Mouse (Mus musculus) kidney, adult 2 months (tissue): ENCODE data around the gene Mrpl51. TPM values are rescaled to one million over a fixed set of nuclear protein-coding genes. Genes with fewer than 3 reads are reported as not detected.

Experiments used
- DNase-seq: peaks from one replicate; pipeline ENCODE4 v3.0.0; 2021
- H3K27ac ChIP-seq: fragments of 200-500 bp; 2 replicates; pipeline ENCODE4 v1.5.1; 2012; ENCODE audit warnings: low read depth, low read length, control low read depth, inconsistent platforms; ENCODE audit not compliant: insufficient read depth
- H3K27me3 ChIP-seq: fragments of 200-500 bp; replicated peaks from 2 replicates; pipeline ENCODE4 v1.6.1; 2012; ENCODE audit warnings: mild to moderate bottlenecking, moderate library complexity, low read length, inconsistent platforms; ENCODE audit not compliant: control insufficient read depth, insufficient read depth
- H3K36me3 ChIP-seq: fragments of 200-500 bp; 2 replicates; pipeline ENCODE4 v1.6.1; 2012; ENCODE audit warnings: mild to moderate bottlenecking, moderate library complexity, low read length, inconsistent platforms; ENCODE audit not compliant: control insufficient read depth, insufficient read depth
- H3K4me1 ChIP-seq: fragments of 200-500 bp; 2 replicates; pipeline ENCODE4 v1.6.1; 2011; ENCODE audit warnings: low read length; ENCODE audit not compliant: control insufficient read depth, insufficient read depth
- H3K4me3 ChIP-seq: fragments of 200-500 bp; 2 replicates; pipeline ENCODE4 v1.5.1; 2011; ENCODE audit warnings: mild to moderate bottlenecking, low read depth, low read length, control low read depth; ENCODE audit not compliant: insufficient read depth
- CTCF ChIP-seq: fragments of 200-500 bp; conservative IDR thresholded peaks from 2 replicates; pipeline ENCODE4 v1.5.1; 2011; ENCODE audit warnings: low read depth, mild to moderate bottlenecking, control low read depth, low read length, moderate library complexity, mixed read lengths; ENCODE audit not compliant: insufficient read depth, insufficient read length
- POLR2A ChIP-seq: fragments of 200-500 bp; IDR thresholded peaks from one replicate; pipeline ENCODE4 v1.6.1; 2011; ENCODE audit warnings: low read depth, low read length, control low read depth
- WGBS: fragments of 180-500 bp; shearing (Covaris S2); methylation state at CpG from one replicate; pipeline ENCODE4 v1.1.7; 2018; 5-methylcytosine and 5-hydroxymethylcytosine counted together
- polyA plus RNA-seq: library from polyadenylated mRNA; depleted of rRNA; stranded (reverse); fragments of >200 nt; gene quantifications from 2 replicates; pipeline ENCODE4 v1.2.3, GENCODE M21; 2012

Mrpl51 gene
- polyA plus RNA-seq, 1 experiment, result 110 TPM

DNA sequence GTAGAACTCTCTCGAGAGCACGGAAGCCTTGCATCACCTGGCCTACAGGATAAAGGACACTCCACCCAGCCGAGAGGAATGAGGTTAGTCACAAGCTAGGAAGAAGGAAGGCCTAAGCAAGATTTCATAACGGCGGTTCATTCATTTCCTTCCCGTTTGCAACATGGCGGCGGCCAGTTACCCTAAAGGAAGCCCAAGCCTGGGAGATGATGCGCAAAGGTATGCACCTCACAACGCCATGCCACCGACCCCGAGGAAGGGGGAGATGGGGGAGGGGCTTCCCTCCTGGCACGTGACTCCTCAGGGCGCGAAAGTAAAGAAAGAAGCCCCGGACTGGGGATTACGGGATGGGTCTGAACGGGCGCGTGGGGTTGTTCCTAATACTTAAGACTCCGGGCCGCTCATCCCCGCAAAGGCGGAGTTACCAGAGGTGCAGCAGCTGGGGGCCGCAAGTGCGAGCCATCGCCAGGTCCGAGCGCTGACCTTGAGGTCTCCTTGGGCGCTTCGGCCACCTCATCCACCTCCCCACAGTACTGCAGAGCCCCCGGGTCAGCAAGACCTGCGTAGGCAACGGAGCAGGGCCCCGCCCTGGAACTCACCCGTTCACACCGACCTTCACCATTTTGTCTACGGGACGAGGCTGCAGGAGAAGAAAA, 26.8 kb upstream of the Mrpl51 start:
- Histone ChIP-seq H3K4me3 (peak overlapping the region; percentile 86), H3K36me3 (peaks cover 5% of the 10 kb centered on the region), H3K4me1 (peaks cover 9% of the 10 kb centered on the region; the same call in 1 of the 2 replicates), H3K27ac (peak overlapping the region; percentile 84), H3K27me3 (no peaks in the 10 kb centered on the region)
- DNase-seq, result peak; percentile 70
- TF ChIP-seq CTCF (no peak), POLR2A (no peak)
- WGBS, result under 1% methylated on average over 39 of the region's 39 CpGs

DNA sequence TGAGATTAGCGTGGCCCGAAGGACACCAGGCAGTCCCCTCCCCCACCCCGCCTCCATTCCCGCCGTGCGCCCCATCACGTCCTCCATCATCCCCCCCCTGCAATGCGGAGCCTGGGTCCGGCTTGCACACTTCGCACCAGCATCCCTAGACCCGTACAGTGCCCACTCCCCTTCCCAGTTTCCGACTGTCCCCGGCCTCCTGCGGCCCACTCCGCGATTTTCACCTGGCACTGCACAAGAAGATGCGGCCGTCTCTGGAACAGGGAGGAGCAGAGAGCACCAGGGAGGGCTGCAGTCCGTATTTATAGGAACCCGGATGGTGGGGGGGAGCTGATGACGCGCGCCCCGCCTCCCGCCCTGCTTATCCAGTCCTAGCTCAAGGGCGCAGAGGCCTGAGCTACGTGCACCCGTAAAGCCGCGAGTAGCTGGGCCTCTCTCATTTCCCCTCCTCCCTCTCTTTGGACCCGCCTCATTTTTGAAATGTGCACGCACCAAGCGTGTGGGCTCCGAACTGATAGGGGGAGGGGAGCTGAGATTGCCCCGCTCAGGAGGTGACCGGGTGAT, 26.2 kb upstream of the Mrpl51 start:
- peak; percentile 98 for DNase-seq
- WGBS, result 1% methylated on average over 36 of the region's 36 CpGs
- H3K4me3 ChIP-seq, result peak overlapping the region; percentile 86
- peaks cover 5% of the 10 kb centered on the region for H3K36me3 ChIP-seq
- H3K4me1 ChIP-seq, result peaks cover 9% of the 10 kb centered on the region; the same call in 1 of the 2 replicates
- no peaks in the 10 kb centered on the region for H3K27me3 ChIP-seq
- peak; percentile 98 for TF ChIP-seq POLR2A
- no peak for TF ChIP-seq CTCF
- H3K27ac ChIP-seq, result peak overlapping the region; percentile 87

DNA sequence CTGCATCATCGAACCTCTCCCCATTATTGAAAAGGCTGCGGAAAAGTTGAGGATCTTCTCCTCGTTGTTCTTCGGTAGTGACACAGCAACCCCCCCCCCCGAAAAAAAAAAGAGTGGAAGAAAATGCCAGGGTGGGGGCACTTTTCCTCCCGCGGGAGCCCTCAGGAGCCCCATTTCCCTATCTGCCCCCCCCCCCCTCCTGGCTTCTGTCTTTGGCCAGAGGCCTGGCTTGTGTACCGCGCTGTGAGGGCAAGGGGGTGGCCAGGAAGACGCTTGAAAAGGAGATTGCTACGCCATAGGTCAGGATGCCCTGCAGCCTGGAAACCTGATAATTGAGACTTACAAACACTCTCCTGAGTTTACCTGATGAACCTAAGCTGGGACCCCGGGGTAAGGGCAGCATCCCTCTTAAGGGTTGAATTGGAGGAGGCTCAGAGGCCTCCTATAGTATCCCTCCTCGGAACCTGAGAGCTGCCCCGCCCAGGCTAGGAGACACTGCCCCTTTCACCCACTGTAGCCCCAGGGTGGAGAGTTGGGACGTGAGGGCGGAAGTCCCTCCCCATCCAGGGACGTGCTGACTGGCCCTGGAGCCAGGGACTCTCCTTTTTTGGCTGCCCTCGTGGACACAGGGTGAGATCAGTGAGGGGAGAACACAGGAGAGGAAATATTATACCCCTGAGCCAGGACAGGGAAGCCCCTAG, 25.4 kb upstream of the Mrpl51 start, which contains the start of gene Gapdh:
Gapdh (minus strand) TSS at position 417 of the 701 bp plus-strand sequence.
- TF ChIP-seq CTCF, result no peak
- under 1% methylated on average over 18 of the region's 18 CpGs for WGBS
- no peaks in the 10 kb centered on the region for H3K27me3 ChIP-seq
- H3K4me1 ChIP-seq, result peaks cover 9% of the 10 kb centered on the region; the same call in 1 of the 2 replicates
- H3K27ac ChIP-seq, result peak within 1 kb of the TSS; percentile 87
- peak; percentile 94 for DNase-seq
- peaks cover 5% of the 10 kb centered on the region for H3K36me3 ChIP-seq
- H3K4me3 ChIP-seq, result peak within 1 kb of the TSS; percentile 86

- Histone ChIP-seq H3K4me3 (peak overlapping the region; percentile 66), H3K27ac (peak overlapping the region; percentile 87), H3K4me1 (peaks cover 9% of the 10 kb centered on the region; the same call in 1 of the 2 replicates), H3K27me3 (no peaks in the 10 kb centered on the region), H3K36me3 (peaks cover 5% of the 10 kb centered on the region)
- 36% methylated on average over 10 of the region's 10 CpGs for WGBS
- DNase-seq, result peak; percentile 38
- TF ChIP-seq POLR2A (no peak), CTCF (no peak)
Measured at GRCm38 (mm10) chr6:125166861-125167650, 24.5 kb upstream of the Mrpl51 start.

DNA sequence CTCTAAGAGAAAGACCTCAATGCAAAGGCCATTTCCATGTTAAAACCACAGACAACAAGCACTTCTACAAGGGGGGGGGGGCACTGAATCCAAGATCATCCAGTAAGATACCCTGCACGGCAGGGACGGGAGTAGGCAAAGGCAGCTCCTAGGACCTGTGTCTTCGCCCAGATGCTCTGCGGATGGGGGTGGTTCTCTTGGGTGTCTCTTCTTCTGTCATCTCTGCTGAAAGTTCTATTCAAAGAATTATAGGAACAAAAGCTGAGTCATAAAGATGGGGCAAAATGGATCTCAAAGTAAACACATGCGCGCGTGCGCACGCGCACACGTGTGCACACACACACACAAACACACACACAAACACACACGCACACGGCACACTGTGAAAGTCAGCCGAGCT, 23.5 kb upstream of the Mrpl51 start:
- Histone ChIP-seq H3K4me1 (peaks cover 9% of the 10 kb centered on the region; the same call in 1 of the 2 replicates), H3K27ac (no peak overlapping the region), H3K27me3 (no peaks in the 10 kb centered on the region), H3K36me3 (peaks cover 4% of the 10 kb centered on the region), H3K4me3 (no peak overlapping the region)
- whole genome bisulfite sequencing, result 94% methylated on average over 14 of the region's 14 CpGs
- DNase-seq, result no peak
- TF ChIP-seq CTCF, result no peak
- no peak for TF ChIP-seq POLR2A

- DNase-seq, result peak; percentile 34
- Histone ChIP-seq H3K27me3 (no peaks in the 10 kb centered on the region), H3K4me3 (no peak overlapping the region), H3K36me3 (no peaks in the 10 kb centered on the region), H3K4me1 (peaks cover 9% of the 10 kb centered on the region; the same call in 1 of the 2 replicates), H3K27ac (no peak overlapping the region)
- peak; percentile 51 for TF ChIP-seq CTCF
- no peak for TF ChIP-seq POLR2A
- 73% methylated on average over 6 of the region's 6 CpGs for WGBS
Measured at GRCm38 (mm10) chr6:125170194-125170593, 21.4 kb upstream of the Mrpl51 start.

GRCm38 (mm10) chr6:125172474-125172873, 19.1 kb upstream of the Mrpl51 start:
- no peak for DNase-seq
- Histone ChIP-seq H3K4me1 (no peaks in the 10 kb centered on the region), H3K27me3 (no peaks in the 10 kb centered on the region), H3K4me3 (no peak overlapping the region), H3K27ac (no peak overlapping the region), H3K36me3 (no peaks in the 10 kb centered on the region)
- TF ChIP-seq POLR2A, result no peak
- TF ChIP-seq CTCF, result no peak
- 84% methylated on average over 2 of the region's 2 CpGs for WGBS
